Mouse (Mus musculus) cerebellum, adult 11-12 months (tissue): ENCODE data around the gene Atrnl1.

ENCODE experiments used
- DNase-seq: peaks from one replicate; pipeline ENCODE4 v3.0.0; 2022

Gene Atrnl1

DNA sequence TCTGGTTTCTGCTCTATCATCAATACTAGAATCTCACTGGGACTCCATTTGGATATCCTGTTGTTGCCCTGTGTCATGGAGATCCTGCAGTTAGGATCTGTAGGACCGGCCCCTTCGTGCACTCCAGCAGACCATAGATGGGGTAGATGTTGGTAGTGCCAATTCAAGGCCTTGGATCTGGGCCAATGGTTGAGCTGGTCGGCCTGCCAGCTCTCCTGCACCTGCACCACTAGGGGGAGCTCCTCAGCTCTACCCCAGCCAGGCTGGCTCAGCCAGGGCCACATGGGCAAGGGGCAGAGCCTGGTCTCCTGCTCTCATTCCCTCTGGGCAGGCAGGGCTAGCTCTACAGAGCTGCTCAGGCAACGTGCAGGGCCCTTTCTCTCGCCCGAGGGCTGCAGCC is 114.1 kb downstream of the Atrnl1 start:
- no peak for DNase-seq

DNA sequence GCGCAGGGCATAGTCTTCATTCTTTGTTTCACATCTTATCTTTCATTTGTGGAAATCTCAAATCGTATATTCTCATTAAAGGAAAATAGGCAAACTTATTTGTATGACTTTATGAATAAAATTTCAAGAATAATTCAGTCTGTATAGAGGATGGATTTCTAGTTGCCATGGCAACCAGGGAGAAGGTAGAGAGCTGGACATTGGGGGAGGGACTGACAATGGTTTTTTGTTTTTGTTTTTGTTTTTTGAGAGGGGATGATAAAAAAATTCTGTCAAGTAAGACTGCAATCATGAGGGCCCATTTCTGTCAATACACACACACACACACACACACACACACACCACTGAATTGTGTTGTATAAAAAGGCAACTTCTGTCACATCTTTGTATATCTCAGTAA is 114.5 kb downstream of the Atrnl1 start:
- no peak for DNase-seq

DNA sequence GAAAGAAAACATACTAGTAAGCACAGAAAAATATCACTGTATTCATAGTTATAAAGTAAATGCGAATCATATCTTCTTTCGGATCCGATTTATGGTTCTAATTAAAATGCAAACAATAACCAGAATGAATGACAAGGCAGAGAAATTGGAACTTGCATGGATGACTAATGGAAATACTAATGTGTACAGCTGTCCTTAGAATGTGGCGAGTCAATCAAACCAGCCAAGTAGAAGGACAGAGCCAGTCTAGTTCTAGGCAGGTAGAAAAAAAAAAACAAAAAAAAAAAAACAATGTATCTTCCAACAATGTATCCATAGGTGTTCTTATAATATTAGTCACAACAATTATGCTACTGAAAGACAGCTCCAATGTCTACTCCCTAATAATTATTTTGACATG is 116.2 kb downstream of the Atrnl1 start:
- no peak for DNase-seq

DNA sequence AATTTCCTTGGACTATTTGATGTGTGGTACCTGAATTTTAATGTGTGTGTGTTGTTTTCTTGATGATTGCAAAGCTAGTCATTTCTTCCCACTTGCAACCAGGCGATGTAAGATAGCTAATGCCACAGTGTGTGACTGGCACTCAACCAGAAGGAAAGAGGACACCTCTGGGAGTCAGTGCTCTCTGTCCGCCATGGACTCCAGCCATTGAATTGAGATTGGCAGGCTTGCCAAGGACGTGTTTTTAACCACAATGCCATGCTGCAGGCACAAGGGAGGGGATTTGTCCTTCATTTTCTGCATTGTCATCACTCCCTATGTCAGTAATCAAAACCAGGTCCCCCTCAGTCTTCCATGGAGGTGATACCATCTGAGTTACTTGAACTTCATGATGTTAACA is 126.6 kb downstream of the Atrnl1 start:
- no peak for DNase-seq

DNA sequence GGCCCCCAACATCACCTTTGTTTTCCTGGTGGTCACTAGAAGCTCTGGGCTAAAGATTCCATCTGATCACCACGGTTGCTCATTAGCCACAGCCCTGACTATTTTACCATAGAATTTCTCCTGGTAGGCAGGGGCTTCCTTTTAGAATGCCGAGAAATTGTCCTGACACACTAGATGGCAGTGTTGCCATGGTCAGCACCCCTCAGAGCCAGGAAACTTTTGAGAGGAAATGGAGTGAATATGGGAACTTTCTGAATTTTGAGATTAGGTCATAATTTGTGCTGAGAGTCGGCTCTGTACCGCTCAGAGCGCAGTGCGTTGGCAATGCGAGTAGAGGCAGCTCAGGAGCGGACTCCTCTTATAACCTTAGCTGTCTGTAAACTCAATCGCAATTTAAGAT is 134.7 kb downstream of the Atrnl1 start:
- no peak for DNase-seq

DNA sequence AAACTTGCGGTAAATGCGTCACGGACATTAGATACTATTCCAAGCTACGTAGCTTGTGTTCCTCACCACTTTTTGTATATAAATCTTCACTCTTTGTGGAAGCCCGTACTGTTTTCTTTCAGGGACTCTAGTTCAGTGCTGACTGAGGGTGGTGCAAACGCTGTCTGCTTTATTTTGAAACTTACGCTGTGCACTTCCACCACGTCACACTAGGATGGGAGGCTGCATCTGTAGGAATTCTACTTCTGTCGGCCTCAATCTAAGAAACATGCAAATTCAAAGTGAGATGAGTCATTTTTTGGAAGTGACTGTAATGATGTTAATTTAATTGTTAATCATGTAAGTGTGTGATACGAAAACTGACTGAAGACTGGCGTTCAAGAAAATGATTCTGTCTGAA is 135.7 kb downstream of the Atrnl1 start:
- DNase-seq: no peak

DNA sequence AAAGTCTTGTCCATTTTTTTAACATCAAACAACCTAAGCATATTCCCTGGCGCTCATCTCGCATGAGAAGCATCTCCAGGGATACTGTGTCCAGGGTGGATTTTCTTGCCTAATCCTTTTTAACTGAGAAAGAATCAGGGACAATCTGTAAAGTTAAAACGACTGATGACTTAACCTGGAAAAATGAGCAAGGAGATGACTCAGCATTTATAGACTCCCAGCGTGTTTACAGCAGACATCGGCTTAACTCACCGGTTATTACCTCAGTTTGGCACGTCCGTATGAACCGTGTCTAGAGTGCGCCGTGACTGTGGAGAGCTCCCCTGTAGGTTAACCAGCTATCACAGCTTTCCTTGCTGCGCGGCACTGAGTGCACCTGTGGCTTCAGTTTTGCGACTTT is 141.4 kb downstream of the Atrnl1 start:
- DNase-seq: no peak

DNA sequence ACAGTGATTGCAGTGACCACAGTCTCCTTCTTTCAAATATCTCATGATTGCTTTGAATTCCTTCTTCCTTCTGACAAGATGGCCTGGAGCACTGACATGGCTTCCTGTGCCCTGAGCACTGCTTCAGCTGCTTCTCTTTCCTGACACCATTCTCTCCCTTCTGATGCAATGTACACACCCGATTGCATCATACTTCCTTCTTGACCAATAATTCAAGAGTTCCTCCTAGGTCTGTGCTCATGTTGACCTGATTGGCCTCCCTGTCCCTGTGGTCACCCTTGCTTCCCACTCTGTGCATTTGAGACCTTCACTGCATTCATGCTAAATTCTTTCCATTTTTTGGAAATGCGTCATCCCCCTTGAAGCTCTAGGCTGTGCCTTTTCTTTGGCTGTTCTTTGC is 151.7 kb downstream of the Atrnl1 start:
- no peak for DNase-seq

DNA sequence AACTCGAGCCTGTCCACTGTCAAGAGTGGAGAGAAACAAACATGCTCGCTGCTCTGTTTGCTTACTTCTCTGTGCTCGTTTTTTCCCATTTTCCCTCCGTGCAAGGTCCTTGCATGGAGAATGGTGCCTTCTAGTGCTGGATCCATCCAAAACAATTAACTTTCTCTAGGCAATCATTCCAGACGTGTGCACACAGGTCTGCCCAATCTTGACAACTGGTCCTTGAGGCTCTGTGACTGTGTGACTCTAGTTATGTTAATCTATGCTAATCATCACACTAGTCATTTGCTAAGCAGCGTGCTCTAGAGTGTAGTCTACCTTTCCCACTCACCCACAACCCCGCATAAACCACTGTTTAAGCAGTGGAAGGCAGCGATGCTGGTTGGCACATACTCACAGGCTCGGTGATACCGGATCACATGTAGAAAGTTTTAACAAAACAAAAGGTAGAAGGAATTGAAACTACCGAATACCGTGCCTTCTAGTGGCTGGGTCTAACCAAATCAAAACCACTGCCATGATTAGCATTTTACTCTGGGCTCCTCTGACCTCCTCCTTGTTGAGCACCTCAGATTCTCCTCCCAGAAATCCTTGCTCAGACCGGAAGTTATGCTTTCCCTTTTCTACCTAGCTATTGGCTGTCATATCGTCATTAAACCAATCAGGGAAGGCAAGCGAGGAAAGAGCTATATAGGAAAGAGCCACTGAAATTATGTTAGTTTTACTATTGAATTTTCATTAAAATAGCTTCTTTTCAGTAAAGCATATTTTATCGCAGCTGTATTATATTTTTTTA is 153.9 kb downstream of the Atrnl1 start:
- DNase-seq: no peak

DNA sequence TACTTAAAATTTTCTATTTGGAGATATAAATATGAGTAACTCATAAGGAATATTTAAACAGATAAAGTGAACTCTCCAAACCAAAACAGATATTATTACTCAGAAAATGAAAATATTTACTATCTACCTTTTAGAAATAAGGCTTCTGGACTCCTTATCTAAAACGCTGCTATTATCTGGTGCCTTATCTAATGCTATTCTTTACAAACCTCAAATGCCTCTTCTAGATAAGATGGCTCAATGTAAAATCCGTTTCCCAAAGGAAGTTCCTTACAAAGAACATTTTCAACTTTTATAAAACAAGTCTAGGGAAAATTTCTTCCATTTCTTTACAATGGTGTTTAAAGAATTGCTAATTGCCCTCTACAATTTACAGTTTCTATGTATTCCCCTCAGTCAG is 156.2 kb downstream of the Atrnl1 start:
- DNase-seq: no peak

DNA sequence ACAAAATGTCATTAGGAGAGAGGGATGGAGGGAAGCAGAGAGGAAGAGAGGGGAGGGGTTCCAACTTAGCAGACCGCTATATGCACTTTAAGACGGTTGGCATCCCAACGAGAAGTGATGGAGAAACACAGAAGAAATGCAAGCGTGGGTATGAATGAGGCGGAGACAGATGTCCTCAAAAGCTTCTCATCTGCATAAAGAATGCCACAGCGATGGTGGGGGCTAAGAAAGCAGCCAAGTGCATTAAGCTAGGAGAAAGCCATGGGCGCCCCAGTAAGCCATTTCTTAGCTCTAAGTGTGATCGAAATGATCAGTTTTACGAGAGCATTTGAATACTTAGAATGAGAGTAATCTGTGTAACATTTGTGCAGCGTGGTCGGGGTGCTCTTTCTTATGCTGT is 157.8 kb downstream of the Atrnl1 start:
- DNase-seq: no peak

DNA sequence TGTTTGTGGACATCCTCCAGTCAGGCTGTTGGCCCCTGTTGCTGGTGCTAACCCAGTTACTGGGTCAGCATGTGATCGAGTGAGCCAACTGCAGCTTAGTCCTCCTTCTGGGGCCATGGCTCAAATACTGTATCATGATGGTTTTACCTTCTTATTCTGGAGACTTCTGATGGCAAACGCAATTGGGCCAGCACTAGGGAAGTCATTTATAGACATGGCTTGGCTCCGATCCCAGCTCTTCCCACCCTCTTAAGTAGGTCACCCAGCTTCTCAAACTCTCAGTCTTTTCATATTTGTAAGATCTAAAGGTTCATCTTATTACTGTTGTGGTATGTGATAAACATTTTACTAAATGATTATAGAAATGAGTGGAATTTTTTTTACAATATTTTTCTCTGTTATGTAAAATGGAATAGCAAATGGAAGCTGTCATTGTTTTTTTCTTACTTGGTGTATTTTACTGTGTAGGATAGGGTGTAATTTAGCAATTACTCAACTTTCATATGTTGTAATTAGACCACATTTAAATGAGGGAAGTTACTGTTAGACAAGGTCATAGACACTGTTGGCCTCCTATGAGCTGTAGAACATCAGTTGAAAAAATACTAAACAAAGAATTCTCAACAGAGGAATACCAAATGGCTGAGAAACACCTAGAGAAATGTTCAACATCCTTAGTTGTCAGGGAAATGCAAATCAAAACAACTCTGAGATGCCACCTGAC is 171.7 kb downstream of the Atrnl1 start:
- DNase-seq: peak; percentile 20

DNA sequence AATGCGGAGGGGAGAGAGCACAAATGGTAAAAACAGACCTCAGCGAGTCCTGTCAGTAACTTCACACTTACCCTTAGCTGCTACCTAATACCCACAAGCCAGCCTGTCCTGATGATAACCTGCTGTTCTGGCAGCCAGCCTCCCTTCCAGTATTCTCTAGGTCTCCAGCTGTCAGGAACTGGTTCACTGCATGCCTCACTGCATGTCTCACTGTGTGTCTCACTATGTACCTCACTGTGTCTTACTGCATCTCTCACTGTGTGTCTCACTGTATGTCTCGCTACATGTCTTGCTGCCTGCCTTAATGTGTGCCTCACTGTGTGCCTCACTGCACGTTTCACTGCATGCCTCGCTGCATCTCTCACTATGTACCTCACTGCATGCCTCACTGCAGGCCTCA is 175.9 kb downstream of the Atrnl1 start:
- DNase-seq: no peak

DNA sequence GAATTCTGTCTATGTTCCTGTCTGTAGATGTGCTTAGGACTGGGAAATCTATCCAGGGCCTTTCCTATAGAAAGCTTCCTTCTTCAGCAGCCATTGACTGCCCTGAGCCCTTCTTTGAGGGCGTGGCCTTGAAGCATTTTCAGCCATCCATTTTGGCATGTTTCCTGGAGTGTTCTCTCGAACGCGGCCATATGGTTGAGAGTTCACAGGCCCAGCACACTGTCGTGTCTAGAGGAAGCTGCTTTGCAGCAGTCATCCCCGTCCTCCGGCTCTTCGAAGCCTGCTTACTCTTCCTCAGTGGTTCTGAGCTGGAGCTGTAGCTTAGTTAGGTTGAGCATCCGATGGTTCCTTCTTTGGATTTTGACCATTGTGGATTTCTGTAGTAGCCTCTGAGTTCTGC is 191.4 kb downstream of the Atrnl1 start:
- no peak for DNase-seq

DNA sequence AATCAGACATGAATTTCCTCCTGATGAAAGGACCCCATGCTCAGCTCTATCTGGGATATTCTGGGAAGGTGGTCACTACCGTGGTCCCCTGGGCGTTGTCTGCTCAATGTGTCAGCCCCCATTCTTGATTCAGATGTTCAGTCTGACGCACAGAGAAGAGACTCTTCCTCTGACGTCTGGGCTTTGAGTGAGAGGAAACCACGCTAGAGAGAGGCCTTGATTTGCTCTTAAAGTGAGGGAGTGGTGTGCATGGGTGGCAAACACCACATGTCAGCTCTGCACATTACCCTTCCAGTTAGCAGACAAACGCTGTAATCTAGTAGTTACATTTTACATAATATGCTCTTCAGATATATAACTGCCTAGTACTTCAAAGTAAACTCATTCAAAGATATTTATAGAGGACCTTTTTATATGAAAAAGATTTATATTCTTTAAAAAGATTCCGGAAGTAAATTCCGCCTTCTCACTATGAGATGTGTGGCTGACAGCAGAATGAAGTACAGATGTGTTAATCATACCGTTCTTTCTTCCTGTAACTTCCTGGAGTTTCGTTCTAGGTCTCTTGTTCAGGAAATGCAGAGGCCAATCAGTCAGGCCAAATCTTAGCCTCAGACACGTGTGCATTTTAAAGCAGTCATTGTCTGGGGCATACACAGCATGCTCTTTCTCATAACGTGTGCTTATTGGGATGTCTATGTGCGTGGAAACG is 192.1 kb downstream of the Atrnl1 start:
- no peak for DNase-seq

DNA sequence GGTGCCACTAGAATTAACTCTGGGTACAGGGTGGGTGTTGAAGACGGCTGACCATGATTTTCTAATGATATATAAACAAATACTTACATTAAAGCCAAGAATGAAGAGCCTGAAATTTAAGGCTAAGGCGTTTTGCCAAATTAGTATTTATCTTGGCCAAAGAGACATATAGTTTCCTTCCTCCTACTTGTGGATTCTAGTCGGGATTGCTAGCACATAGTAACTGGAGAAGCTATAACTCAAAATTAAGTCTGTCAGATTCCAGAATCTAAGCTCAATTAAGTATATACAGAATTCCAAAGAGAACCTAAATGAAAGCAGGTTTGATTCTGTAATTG is 192.6 kb downstream of the Atrnl1 start:
- DNase-seq: no peak

DNA sequence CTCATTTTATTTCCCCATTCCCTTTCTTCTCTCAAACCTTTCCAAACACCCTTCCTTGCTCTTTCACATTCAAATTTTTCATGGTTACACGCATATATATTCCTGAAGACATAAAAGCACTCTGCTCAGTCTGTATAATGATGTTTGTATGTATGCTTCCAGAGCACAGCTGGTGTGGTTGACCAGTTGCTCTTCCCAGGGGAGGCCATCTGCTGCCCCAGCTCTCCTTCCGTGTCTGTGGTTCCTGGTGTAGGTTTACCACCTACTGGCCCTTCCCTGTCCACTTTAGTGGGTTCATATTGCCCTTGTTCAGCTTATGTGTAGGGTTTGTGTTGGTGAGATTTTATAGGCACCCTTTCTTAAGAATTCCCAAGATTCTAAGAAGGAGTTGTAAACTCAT is 197.5 kb downstream of the Atrnl1 start:
- DNase-seq: no peak

DNA sequence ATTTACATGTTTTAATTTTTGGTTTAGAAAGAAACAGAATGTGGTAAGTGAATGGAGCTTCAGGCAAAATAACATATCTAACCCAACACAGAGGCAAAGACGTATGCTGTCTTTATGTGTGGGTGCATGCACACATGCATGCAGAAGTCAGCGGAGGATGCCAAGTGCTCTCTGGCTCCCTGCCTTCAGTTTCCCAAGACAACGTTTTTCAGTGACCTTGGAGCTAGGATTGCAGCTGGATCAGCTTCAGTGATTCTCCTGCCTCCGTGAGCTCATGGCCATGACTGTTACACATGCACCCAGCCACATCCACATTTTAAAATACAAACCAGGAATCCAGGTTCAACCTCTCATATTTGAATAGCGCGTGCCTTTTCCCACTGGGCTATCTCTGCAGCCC is 203.5 kb downstream of the Atrnl1 start:
- DNase-seq: no peak

DNA sequence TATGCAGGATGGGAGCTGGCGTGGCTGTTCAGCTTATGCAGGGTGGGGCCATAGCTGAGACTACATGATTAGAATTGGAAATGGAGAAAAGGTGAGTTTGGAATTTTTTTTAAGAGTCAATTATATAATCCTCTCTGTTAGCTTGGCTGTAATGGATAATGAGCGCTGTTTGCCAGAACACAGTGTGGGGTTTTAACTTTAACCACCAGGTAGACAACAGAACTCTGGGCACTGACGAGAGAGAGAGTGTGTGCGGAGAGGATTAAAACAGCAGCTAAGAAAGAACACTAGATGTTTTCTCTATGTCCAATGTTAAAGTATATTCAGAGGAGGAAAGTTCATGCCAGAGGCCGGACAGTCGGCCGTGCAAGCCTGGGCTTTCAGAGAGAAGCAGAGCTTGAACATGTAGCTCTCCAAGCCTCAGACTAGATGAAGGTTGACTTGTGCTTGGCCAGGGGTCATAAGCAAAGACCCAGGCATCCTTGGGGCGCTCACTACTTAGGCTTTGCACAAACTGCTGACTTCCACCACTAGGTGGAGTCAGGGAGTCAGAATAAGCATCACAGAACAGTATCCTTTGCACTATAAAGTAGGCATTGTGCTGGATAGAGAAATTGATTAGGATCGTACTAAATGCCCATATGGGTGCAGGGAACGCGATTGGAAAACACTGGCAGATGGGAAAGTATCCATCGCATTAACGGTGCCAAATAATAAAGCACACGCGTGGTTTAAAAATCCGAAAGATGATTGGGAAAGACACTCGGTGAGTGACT is 205.6 kb downstream of the Atrnl1 start:
- DNase-seq: no peak

DNA sequence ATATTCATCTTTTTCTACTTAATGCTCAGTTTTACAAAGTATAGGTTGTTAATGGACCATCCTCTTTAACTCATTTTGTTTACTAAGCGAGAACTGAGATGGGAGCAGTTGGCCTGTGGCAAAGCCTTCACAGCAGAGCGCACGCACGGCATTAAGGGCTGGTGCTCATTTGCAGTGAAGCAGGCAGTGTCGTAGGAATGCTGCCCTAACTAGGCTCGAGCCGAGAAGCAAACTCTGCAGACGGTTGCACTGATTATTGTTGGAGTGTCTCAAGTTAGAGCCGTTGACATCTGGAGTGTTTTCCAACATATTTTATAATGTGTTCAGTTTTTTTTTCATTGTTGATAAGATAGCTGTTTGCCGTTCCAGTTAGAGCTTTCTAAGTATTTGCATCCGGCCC is 206.9 kb downstream of the Atrnl1 start:
- DNase-seq: no peak

DNA sequence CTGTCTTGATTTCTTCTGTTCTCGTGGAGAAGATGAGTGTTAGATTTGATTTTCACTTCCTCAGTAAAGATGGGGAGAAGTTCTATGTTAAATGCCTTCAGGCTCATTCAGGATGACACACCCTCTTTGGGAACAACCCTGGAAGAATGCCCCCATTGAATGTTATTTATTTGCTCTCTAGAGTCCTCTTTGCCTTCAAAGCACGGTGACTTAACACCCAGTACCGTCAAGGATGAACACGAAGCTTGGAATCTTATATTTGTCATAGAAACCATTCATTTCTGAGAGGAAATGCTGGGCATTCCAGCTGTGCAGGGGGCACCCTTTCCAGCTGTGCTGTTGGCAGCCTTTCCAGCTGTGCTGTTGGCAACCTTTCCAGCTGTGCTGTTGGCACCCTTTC is 212.6 kb downstream of the Atrnl1 start:
- no peak for DNase-seq

DNA sequence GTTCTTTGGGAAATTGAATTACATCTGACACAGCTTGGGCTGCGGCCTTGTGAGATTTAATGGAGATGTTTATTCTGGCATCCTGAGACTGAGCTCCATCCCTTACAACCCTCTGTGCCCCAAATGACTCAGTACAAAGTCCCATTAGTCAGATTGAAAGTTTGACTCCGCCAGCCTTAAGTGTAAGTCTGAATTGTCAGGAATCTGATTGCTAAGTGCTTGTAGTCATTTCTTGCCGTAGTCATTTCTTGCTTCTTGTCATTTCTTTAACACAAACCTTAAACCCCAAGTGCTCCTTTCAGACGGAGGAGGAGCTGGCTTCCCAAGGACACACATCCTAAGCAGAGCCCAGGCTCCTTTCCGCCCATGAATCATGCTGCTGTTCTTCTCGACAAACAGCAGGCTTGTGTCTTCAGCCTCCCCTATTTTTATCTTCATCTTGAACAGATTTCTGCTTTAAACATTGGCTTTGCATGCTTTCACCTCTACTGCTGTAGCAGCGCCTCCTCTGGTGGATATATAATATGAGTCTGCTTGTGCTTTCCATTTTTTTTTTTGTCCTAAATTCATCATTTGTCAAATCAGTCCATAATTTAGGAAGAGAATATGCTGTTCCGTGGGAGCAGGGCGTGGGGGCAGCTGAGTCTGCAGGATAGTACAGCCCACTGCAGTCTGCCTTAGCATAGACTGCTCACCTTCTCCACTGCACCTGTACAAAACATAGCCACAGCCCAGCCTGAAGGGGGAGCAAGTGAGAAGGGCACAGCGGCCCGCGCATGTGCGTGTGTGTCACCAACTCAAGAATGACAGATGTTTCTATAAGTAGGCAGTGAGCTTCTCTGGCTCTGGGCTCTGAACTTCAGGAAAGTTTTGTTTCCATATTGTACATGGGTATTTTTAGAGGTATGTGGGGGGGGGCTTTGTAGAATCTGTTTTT is 214.7 kb downstream of the Atrnl1 start:
- DNase-seq: no peak
